Comparison of ENCODE assay signal across 1 mouse cellular context in the genomic region with DNA sequence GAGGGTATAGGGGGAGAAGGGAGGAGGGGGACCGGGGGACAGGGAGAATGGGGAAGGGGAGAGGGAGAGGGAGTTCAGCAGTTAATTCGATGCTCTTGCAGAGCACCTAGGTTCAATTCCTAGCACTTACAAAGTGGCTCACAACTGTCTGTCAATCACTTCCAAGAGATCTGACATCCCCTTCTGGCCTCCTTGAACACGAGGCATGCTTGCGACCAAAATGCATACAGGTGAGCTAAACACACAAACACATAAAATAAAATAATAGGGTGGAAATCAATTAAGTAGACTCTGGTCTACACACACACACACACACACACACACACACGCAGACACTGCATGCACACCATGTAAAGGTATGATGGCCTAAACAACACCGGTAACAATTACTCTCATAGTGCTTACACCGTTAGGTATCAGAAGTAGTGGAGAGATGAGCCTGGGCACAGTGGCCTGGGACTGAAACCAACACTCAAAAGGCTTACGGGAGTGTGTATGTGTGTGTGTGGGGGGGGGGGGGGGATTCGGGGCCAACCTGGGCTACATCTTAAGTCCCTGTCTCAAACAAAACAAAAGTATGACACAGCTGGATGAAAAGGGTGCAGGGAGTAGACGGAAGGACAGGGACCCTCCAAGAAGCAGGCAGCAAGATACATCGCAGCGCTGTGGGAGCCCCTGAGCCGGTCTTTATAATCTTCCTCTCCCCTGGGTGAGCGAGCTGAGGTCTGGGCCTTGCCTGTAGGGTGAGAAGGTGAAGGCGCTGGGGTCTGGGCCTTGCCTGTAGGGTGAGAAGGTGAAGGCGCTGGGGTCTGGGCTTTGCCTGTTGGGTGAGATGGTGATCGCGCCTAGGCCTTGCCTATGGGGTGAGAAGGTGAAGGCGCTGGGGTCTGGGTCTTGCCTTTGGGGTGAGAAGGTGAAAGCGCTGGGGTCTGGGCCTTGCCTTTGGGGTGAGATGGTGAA.
A peak's percentile ranks its signal among the peaks of the same experiment; 100 is the strongest.
TF ChIP-seq lines count a peak whose summit lies in the region.

No protein-coding gene starts in this region.

TF ChIP-seq in CH12.LX, 34 proteins besides CTCF, POLR2A, EP300 and RAD21:
- TF ChIP-seq ZNF384 (IDR thresholded peaks at IDR 0.05; ENCODE audit: low read depth, low read length) (no peak), USF1 (IDR thresholded peaks at IDR 0.05; ENCODE audit: low read depth, low read length) (no peak), JUND (conservative IDR thresholded peaks at IDR 0.05; ENCODE audit: low read depth, low read length) (no peak), MXI1 (IDR thresholded peaks at IDR 0.05; ENCODE audit: low read depth, low read length) (peak; percentile 54; the same call in 1 of the 2 replicates), ZKSCAN1 (IDR thresholded peaks at IDR 0.05; ENCODE audit: borderline replicate concordance, low read depth, low read length) (no peak), MAX (IDR thresholded peaks at IDR 0.05; ENCODE audit: low read length) (peak; percentile 40; the same call in 1 of the 2 replicates)
TF ChIP-seq in CH12.LX: peak in this region for 2.
